Mouse (Mus musculus) olfactory bulb, adult 2 months (tissue): ENCODE results near the gene Krt80.

Source experiments
- CTCF ChIP-seq: fragments of 200-500 bp; IDR thresholded peaks from 2 replicates; pipeline ENCODE4 v1.5.1; 2012; ENCODE audit warnings: low read depth, mild to moderate bottlenecking, low read length, moderate library complexity; ENCODE audit not compliant: insufficient read depth
- POLR2A ChIP-seq: fragments of 200-500 bp; IDR thresholded peaks from 2 replicates; pipeline ENCODE4 v1.6.1; 2012; ENCODE audit warnings: mild to moderate bottlenecking, low read depth, low read length, moderate library complexity; ENCODE audit not compliant: insufficient read depth

DNA sequence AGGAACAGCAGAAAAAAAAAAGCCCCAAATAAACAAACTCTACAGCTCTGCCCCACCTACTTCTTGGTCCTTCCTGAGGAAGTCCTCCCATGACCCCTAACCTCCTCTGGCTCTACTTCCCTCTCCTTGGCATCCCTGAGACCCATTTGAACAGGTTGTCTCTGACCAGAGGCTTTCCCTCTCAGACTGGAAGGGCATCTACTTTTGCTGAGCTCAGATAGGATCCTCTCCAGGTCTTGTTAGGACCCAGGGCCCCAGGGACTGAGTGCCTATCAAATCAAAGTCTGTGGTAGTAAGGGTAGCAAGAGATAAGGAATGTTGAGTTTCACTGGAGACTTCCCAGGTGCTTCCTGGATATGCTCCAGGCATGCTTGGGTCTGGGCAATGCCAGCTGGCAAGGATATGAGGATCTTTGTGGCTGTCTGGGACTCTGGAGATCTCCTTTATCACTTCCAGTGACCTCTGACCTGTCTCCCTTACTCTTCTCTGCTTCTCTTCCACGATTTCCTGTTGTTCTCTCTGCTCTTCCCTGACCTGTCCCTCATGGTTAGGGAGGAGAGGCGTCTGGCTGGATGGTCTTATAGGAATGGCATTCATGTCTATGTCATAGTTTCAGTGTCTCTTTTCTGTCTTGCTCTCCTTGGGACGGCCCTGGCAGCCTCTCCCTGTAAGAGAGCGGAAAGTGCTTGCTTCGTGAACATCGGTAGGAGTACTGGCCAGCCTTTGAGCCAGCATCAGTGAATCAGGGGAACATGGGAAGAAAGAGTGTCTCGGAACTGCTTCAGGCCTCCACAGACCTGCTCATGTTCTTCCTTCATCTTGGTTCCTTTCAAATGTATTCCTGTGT lies 2.4 kb upstream of the Krt80 start:
- TF ChIP-seq CTCF (no peak), POLR2A (no peak)
